Mouse (Mus musculus): ENCODE measurements around the gene Ergic2. TPM values are rescaled to one million over a fixed set of nuclear protein-coding genes. Genes with fewer than 3 reads are reported as not detected.

The Ergic2 gene
- polyA plus RNA-seq (2015; fragmentation: Nextera tagmentation; extraction: Ambion mirVana) = 201 and 202 TPM in 2 replicates

DNA sequence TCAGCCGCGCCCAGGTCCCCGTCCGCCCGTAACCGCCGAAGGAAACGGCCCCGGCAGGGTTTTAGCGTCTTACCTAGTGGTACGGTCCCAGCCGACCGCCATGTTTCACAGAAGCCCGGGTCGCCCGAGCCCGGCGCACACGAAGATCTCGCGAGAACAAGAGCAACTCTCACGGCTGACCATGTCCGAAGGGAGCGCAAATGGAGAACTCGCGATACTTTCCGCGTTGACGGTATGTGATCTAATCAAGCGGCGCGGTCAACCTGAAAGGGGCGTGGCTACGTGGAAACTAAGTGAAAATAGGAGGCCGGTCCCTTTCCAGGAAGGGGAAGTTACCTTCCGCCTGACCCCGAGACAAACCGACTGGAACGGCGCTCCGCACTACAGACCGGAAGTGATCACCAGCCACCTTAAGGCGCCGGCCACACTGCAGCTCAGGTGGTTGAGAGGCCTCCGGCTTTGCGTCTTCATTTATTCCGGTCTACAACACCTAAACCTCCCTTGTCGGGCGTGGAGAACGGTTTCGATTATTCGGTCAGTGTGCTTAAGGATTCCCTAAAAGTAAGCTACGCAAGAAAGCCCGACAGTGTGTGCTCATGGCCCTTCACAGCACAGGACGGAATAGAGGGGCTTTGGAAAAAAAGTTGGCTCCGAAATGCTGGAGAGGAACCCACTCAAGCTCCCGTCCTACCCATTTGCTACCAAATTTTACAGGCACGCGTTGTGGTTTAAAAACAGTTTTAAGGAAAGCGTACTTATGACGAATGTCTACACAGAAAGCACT lies at the start of gene Ergic2:
TSS of gene Ergic2 (minus strand) at position 478 of the 784 bp plus-strand sequence.
- peak within 1 kb of the TSS; percentile 71 for H3K4me2 ChIP-seq
- H3K9me3 ChIP-seq = no peaks in the 10 kb centered on the region
- peaks cover 17% of the 10 kb centered on the region for H3K4me1 ChIP-seq
- WGBS = under 1% methylated on average over 61 of the region's 61 CpGs
- peak within 1 kb of the TSS; percentile 81 for H3K27ac ChIP-seq
- peak within 1 kb of the TSS; percentile 99 for H3K9ac ChIP-seq
- peak; percentile 99 for ATAC-seq (ENCODE audit: borderline replicate concordance, extremely low read depth, low FRiP score, low TSS enrichment)
- H3K4me3 ChIP-seq = peak within 1 kb of the TSS; percentile 97
- no peaks in the 10 kb centered on the region for H3K27me3 ChIP-seq
- no peaks in the 10 kb centered on the region for H3K36me3 ChIP-seq

DNA sequence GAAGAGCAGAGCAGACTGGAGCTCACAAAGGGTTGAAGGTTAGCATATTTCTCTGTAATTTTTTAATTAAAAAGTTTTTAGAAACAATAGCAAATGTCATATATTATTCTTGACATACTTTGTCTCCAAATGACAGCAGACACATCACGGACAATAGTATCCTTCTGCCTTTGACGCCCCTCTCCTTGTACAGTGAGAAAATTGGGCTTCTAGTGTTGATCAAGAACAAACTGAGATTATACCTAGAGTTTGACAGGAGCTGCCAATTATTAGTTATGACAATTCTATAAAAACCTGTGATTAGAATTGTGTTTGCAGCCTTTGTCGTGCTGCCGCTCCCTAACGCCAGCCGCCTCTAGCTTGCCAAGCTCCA lies 48.5 kb upstream of the Ergic2 start:
- Histone ChIP-seq H3K4me3 (no peak overlapping the region), H3K36me3 (no peaks in the 10 kb centered on the region), H3K4me2 (no peak overlapping the region), H3K9ac (no peak overlapping the region), H3K9me3 (no peaks in the 10 kb centered on the region), H3K4me1 (peaks cover 11% of the 10 kb centered on the region; the same call in 1 of the 2 replicates), H3K27me3 (no peaks in the 10 kb centered on the region), H3K27ac (0 out of 2 replicates have a peak overlapping the region, but pooled peaks have one; percentile 31)
- 74% methylated on average over 6 of the region's 6 CpGs for WGBS
- ATAC-seq (ENCODE audit: borderline replicate concordance, extremely low read depth, low FRiP score, low TSS enrichment) = no peak

DNA sequence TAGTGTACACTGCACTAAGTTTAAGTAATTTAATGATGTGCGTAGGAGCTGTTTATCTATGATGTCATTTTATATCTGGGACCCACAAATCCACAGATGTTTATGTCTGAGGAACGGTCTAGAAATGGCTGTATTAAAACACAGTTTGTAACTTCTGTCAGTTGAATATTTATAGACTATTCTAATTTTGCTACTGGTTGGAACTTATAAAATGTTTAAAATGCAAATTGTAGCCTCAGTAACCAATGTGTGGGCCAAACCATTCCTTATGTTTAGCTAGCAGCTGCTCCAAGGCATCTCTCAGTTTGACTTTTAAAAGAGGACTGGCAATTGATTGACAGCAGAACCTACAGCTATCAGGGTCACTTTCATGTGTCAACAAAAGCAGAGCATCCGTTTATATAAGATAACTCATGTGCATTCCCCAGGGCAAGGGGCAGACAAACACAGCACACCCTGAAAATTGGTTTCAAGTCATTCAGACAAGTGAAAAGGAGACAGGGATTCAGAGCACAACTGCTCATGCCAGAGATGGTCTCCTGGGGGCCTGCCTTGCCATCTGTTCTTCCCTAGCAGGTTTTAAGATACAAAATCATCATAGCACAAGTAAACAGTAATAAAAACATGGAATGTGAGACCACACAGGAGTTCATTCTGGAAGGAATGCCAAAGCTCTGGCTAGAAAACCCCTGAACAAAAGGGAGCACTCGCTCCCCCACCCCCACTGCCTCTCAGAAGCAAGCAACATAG lies 48.0 kb upstream of the Ergic2 start:
- 24% methylated on average over 4 of the region's 4 CpGs for WGBS

DNA sequence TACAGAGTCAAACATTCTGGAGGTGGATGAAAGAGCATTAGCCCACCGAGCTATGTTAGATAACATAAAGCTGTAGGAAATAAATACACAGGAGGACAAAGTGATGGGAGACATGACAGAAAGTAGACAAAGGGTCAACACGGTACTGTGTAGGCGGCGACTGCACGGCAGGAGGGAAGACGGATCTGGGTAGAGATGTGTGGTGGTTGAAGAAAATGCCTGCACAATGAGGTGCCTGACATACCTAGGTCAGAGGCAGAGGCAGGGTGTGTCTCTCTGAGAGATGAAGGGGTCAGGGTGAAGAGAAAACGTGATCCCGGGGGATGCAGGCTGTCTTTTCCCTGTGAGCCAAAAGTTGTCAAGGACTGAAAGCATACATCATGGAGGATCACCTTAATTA lies 46.9 kb upstream of the Ergic2 start:
- Histone ChIP-seq H3K27me3 (no peaks in the 10 kb centered on the region), H3K9me3 (no peaks in the 10 kb centered on the region), H3K4me2 (no peak overlapping the region), H3K4me1 (peaks cover 14% of the 10 kb centered on the region; the same call in 1 of the 2 replicates), H3K27ac (no peak overlapping the region), H3K36me3 (no peaks in the 10 kb centered on the region), H3K9ac (no peak overlapping the region), H3K4me3 (no peak overlapping the region)
- ATAC-seq (ENCODE audit: borderline replicate concordance, extremely low read depth, low FRiP score, low TSS enrichment) = no peak
- 44% methylated on average over 8 of the region's 8 CpGs for WGBS

More for the DNA sequence above, 48.0 kb upstream of the Ergic2 start:
- peaks cover 14% of the 10 kb centered on the region; the same call in 1 of the 2 replicates for H3K4me1 ChIP-seq
- H3K27me3 ChIP-seq = no peaks in the 10 kb centered on the region
- H3K9me3 ChIP-seq = no peaks in the 10 kb centered on the region
- ATAC-seq (ENCODE audit: borderline replicate concordance, extremely low read depth, low FRiP score, low TSS enrichment) = peak; percentile 82; the same call in 1 of the 2 replicates
- no peak overlapping the region for H3K4me2 ChIP-seq
- no peaks in the 10 kb centered on the region for H3K36me3 ChIP-seq
- H3K4me3 ChIP-seq = no peak overlapping the region
- peak overlapping the region; percentile 31; the same call in 1 of the 2 replicates for H3K27ac ChIP-seq
- no peak overlapping the region for H3K9ac ChIP-seq

DNA sequence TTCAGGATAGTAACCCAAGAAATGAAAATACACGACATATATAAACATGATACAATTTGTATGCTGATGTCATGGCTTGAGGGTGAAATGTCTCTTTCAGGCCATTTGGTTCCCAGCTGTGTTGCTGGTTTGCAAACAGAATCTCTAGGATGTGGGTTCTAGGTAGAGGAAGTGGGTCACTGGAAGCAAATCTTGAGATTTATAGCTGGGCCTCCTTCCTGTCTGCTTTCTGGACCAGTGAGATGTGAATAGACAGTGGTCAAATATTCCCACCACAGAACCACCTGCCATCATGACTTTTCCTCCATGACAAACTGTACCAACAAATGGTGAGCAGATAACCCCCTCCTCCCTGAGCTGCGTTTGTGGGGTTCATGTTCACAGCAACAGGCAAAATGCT lies 45.6 kb upstream of the Ergic2 start:
- WGBS = 81% methylated on average over 2 of the region's 2 CpGs

DNA sequence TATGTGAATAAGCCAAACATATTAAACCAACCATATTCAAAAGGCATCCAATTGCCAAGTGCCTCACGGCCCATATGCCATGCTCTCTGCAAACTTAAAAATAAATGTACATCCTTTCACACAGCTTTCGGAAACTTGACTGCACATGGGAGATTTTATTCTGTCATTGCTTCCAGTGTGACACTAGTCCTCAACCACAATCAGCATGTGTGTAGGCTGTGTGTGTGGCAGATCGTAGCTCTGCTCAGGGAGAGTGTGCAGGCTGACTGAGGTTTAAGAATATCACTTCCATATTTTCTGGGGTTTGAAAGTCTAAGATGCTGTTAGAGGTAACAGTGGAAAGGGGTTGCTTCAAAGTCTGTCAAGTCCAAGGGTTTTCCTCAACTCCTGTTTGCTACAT lies 43.9 kb upstream of the Ergic2 start:
- H3K27ac ChIP-seq = no peak overlapping the region
- no peak overlapping the region for H3K9ac ChIP-seq
- peaks cover 14% of the 10 kb centered on the region; the same call in 1 of the 2 replicates for H3K4me1 ChIP-seq
- H3K36me3 ChIP-seq = no peaks in the 10 kb centered on the region
- no peaks in the 10 kb centered on the region for H3K27me3 ChIP-seq
- no peak for ATAC-seq (ENCODE audit: borderline replicate concordance, extremely low read depth, low FRiP score, low TSS enrichment)
- 68% methylated on average over 3 of the region's 3 CpGs for WGBS
- H3K4me2 ChIP-seq = no peak overlapping the region
- no peaks in the 10 kb centered on the region for H3K9me3 ChIP-seq
- H3K4me3 ChIP-seq = no peak overlapping the region

More for the DNA sequence above, 45.6 kb upstream of the Ergic2 start:
- no peak for ATAC-seq (ENCODE audit: borderline replicate concordance, extremely low read depth, low FRiP score, low TSS enrichment)
- peaks cover 14% of the 10 kb centered on the region; the same call in 1 of the 2 replicates for H3K4me1 ChIP-seq
- H3K9me3 ChIP-seq = no peaks in the 10 kb centered on the region
- H3K9ac ChIP-seq = no peak overlapping the region
- H3K36me3 ChIP-seq = no peaks in the 10 kb centered on the region
- H3K4me2 ChIP-seq = no peak overlapping the region
- no peak overlapping the region for H3K27ac ChIP-seq
- H3K27me3 ChIP-seq = no peaks in the 10 kb centered on the region
- no peak overlapping the region for H3K4me3 ChIP-seq

DNA sequence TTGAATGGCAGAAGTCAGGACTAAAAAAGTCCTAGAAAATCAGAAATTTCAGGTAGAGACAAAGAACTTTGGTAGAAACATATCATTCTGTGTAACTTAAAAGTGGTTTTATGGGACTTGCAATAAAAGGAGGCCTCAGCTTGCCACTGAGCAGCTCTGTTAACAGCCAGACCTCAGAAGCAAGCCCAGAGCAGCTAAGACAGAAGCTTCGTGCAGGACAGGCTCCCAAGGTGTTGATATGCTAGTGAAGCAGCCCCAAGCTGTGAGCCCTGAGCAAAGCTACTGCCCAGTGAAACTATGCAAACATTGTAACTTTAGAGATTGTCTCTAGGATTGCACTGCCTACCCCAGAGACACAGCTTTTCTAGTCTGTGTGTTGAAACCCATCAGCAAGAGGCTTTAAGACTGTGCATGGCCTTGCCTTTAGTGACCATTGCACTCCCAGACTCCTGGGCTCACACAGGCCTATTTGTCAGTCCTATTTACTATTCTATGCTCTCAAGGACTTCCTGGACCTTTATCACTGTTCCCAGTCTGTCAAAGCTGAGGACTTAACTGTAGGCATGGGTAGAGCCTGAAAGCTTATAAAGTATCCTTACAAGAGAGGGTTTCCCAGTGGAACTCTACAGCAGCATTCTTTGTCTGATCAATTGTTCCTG lies 43.4 kb upstream of the Ergic2 start:
- ATAC-seq (ENCODE audit: borderline replicate concordance, extremely low read depth, low FRiP score, low TSS enrichment) = no peak
- H3K27ac ChIP-seq = no peak overlapping the region
- 52% methylated on average over 1 of the region's 1 CpGs for WGBS

DNA sequence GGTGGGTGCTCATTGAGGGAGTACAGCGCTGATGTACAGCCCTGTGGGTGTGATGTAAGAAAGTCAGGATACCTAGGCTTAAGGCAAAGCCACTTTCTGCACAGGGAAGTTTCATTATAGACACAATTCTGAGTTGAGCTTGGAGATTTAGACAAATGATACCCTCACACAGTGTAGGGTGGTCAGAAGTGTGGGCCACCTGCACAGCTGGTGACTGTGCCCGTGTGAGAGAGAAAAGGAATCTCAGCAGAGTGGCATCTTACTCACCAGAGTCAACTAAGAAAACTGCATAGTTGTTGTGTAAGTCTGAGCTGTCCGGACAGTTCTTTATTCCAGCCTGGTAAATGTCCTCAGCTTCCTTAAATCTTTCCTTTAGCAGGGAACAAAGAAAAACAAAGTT lies 37.0 kb upstream of the Ergic2 start:
- Histone ChIP-seq H3K27me3 (no peaks in the 10 kb centered on the region), H3K27ac (no peak overlapping the region), H3K36me3 (no peaks in the 10 kb centered on the region), H3K4me1 (no peaks in the 10 kb centered on the region), H3K9ac (no peak overlapping the region), H3K4me3 (no peak overlapping the region), H3K9me3 (no peaks in the 10 kb centered on the region), H3K4me2 (no peak overlapping the region)
- 75% methylated on average over 3 of the region's 3 CpGs for WGBS
- no peak for ATAC-seq (ENCODE audit: borderline replicate concordance, extremely low read depth, low FRiP score, low TSS enrichment)

More for the DNA sequence above, 43.4 kb upstream of the Ergic2 start:
- H3K4me1 ChIP-seq = peaks cover 9% of the 10 kb centered on the region; the same call in 1 of the 2 replicates
- no peak overlapping the region for H3K4me3 ChIP-seq
- H3K9ac ChIP-seq = no peak overlapping the region
- H3K4me2 ChIP-seq = no peak overlapping the region
- H3K9me3 ChIP-seq = no peaks in the 10 kb centered on the region
- no peaks in the 10 kb centered on the region for H3K36me3 ChIP-seq
- H3K27me3 ChIP-seq = no peaks in the 10 kb centered on the region

DNA sequence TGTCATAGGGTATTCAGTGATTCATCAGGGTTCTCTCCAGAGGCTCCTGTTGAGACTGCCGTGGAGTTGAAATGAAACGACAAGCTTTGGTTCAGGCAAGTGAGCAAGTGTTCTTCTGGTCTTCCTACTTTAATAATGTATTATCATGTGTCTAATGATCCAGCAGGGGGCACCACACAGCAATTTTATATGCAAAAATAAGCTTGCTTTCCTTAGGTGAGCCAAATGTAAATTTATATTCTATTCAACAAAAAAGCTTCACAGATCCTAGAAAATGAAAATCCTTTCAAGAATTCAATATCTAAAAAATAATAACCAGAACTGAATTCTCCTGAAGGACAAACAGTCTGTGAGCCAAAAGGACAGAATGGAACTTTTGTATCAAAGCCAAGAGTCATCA lies 36.5 kb upstream of the Ergic2 start:
- no peak overlapping the region for H3K4me2 ChIP-seq
- no peak overlapping the region for H3K4me3 ChIP-seq
- H3K27me3 ChIP-seq = no peaks in the 10 kb centered on the region
- no peak overlapping the region for H3K9ac ChIP-seq
- no peaks in the 10 kb centered on the region for H3K4me1 ChIP-seq
- ATAC-seq (ENCODE audit: borderline replicate concordance, extremely low read depth, low FRiP score, low TSS enrichment) = no peak
- WGBS = 38% methylated on average over 2 of the region's 2 CpGs
- no peak overlapping the region for H3K27ac ChIP-seq
- H3K9me3 ChIP-seq = no peaks in the 10 kb centered on the region
- H3K36me3 ChIP-seq = no peaks in the 10 kb centered on the region

DNA sequence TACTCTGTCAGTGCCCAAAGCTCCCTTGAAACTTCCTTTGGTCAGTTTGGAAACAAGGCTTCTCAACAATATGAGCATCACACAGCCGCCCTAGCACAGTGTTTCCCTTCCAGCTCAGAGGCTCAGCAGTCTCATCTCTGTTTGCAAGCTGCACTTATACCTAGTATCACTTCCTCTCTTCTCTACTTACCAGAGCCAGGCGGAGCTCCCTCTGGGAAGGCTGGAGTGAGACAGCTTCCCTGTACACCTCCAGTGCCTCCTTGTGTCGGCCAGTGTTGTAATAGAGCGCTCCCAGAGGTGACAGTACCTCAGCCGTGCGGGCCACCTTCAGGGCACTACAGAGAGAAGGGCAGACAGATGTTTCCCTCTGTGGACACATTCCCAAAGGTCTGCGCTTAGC lies 34.4 kb upstream of the Ergic2 start:
- no peaks in the 10 kb centered on the region for H3K36me3 ChIP-seq
- no peak overlapping the region for H3K4me3 ChIP-seq
- H3K9ac ChIP-seq = no peak overlapping the region
- H3K27ac ChIP-seq = no peak overlapping the region
- no peak overlapping the region for H3K4me2 ChIP-seq
- no peaks in the 10 kb centered on the region for H3K27me3 ChIP-seq
- H3K9me3 ChIP-seq = no peaks in the 10 kb centered on the region
- WGBS = 65% methylated on average over 7 of the region's 7 CpGs
- ATAC-seq (ENCODE audit: borderline replicate concordance, extremely low read depth, low FRiP score, low TSS enrichment) = no peak
- H3K4me1 ChIP-seq = no peaks in the 10 kb centered on the region

DNA sequence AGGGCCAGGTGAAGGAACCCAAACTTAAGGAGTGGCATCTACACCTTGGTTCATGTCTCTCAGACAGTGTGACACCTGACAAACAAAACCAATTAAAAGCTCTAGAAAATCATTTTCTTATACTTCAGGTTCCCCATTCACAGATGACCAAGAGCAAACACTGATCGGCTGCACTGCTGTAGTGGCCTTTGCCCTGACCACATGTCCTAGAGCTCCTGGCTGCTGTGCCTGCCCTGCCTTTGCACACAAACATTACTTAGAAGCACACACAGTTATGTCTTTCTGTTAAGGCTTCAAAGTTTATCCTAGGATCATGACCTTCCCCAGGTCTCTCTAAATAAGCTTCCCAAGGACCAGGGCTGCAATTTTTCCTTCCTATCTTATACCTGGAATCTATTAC lies 32.7 kb upstream of the Ergic2 start:
- Histone ChIP-seq H3K27me3 (no peaks in the 10 kb centered on the region), H3K4me3 (no peak overlapping the region), H3K9ac (no peak overlapping the region), H3K9me3 (no peaks in the 10 kb centered on the region), H3K4me1 (no peaks in the 10 kb centered on the region), H3K27ac (no peak overlapping the region), H3K4me2 (no peak overlapping the region), H3K36me3 (no peaks in the 10 kb centered on the region)
- ATAC-seq (ENCODE audit: borderline replicate concordance, extremely low read depth, low FRiP score, low TSS enrichment) = no peak
- 58% methylated on average over 1 of the region's 1 CpGs for WGBS

Data from lung, embryonic 15.5 days (tissue).